Mouse (Mus musculus): Measurements from ENCODE around the gene Pitpna.

DNA sequence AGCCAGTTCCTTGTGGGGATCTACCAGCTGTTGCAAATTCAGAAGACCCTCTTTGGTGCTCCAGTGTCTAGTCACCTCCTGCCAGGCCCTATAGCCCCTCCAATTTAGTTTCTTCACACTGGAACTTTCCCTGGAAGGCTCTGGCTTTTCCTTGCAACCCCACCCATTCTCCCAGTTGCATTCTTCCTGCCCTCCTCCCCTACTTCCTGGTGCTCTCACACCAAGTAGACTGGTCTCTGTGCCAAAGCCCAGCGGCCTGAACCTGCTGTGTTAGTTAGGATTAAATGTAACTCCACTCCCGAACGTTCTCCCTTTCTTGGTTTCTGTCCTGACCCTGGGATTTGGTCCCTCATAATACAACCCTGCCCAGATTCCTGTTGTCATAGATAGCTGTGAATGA lies 46.9 kb downstream of the Pitpna start:
- TF ChIP-seq CTCF (IDR thresholded peaks at IDR 0.05; ENCODE audit: low read depth), result no peak
- TF ChIP-seq EP300 (IDR thresholded peaks at IDR 0.05; ENCODE audit: low read depth), result no peak

All from liver, postnatal 0 days (tissue).